Mouse (Mus musculus) neural tube, embryonic 13.5 days (tissue): ENCODE measurements around the gene Ptbp3. TPM values are rescaled to one million over a fixed set of nuclear protein-coding genes. Genes with fewer than 3 reads are reported as not detected.
"Not testable (repeated sequence)": the region's sequence is repeated elsewhere in the genome, so short reads cannot be mapped to it uniquely, and the experiment has no call there.

Experiments
- ATAC-seq: fragments of 200-750 bp; cut with Nextera tagmentation; 2 replicates; pipeline ENCODE4 v1.8.0; 2017; ENCODE audit warnings: low read depth, mild to moderate bottlenecking, moderate TSS enrichment, moderate library complexity
- H3K27ac ChIP-seq: fragments of 300-500 bp; sonication (generic); replicated peaks from 2 replicates; pipeline ENCODE4 v1.5.1; 2015; ENCODE audit warnings: moderate library complexity, mild to moderate bottlenecking, inconsistent platforms
- H3K27me3 ChIP-seq: fragments of 300-500 bp; sonication (generic); 2 replicates; pipeline ENCODE4 v1.6.1; 2015; ENCODE audit warnings: mild to moderate bottlenecking, inconsistent platforms
- H3K36me3 ChIP-seq: fragments of 300-500 bp; sonication (generic); 2 replicates; pipeline ENCODE4 v1.6.1; 2015; ENCODE audit warnings: mild to moderate bottlenecking, inconsistent platforms
- H3K4me1 ChIP-seq: fragments of 300-500 bp; sonication (generic); replicated peaks from 2 replicates; pipeline ENCODE4 v1.6.1; 2015; ENCODE audit warnings: inconsistent platforms
- H3K4me2 ChIP-seq: fragments of 300-500 bp; sonication (generic); 2 replicates; pipeline ENCODE4 v1.6.1; 2015; ENCODE audit warnings: inconsistent platforms, mild to moderate bottlenecking, moderate library complexity
- H3K4me3 ChIP-seq: fragments of 300-500 bp; sonication (generic); 2 replicates; pipeline ENCODE4 v1.5.1; 2015; ENCODE audit warnings: mild to moderate bottlenecking, inconsistent platforms
- H3K9ac ChIP-seq: fragments of 300-500 bp; sonication (generic); 2 replicates; pipeline ENCODE4 v1.6.1; 2015; ENCODE audit warnings: moderate library complexity, mild to moderate bottlenecking, inconsistent platforms
- H3K9me3 ChIP-seq: fragments of 300-500 bp; sonication (generic); 2 replicates; pipeline ENCODE4 v1.6.1; 2016; ENCODE audit warnings: inconsistent platforms
- WGBS: fragments of 180-500 bp; shearing (Covaris S2); methylation state at CpG from one replicate; pipeline ENCODE4 v1.1.7; 2015; 5-methylcytosine and 5-hydroxymethylcytosine counted together
- polyA plus RNA-seq: library from polyadenylated mRNA; unstranded; fragments of >200 nt; fragmentation: Nextera tagmentation; extraction: Ambion mirVana; gene quantifications from 2 replicates; pipeline ENCODE4 v1.2.1, GENCODE M21; 2015

Gene Ptbp3
- polyA plus RNA-seq, 1 experiment from 2014 or later: 25.0 TPM

DNA sequence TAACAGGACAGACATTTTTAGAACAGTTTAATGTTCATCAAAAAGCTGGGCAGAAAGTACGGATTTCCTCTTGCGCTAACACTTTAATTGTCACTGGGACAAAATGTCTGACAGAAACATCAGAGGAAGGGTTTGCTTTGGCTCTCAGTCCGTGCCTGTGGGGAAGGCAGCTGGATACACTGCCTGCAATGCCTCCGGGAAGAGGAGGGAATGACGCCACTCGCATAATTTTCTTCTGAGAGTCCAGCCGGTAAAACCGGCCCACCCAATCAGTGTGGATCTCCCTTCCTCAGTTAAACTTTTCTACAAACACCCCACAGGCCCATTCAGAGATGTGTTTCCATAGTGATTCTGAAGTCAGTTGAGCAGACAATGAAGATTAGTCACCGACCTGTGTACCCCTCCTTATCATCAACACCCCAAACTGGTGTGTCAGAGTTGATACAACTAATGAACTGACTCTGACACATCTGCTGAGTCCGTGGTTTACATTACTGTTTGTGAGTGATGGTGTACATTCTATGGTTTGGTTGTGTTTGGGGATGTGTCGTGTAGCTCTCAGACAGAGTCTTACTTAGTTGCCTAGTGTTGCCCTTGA, 23.5 kb upstream of the Ptbp3 start:
- Histone ChIP-seq H3K36me3 (no peaks in the 10 kb centered on the region), H3K9ac (no peak overlapping the region), H3K4me2 (no peak overlapping the region), H3K27me3 (no peaks in the 10 kb centered on the region), H3K4me1 (no peaks in the 10 kb centered on the region), H3K4me3 (no peak overlapping the region), H3K9me3 (no peaks in the 10 kb centered on the region), H3K27ac (no peak overlapping the region)
- 85% methylated on average over 11 of the region's 11 CpGs for WGBS
- ATAC-seq: no peak

DNA sequence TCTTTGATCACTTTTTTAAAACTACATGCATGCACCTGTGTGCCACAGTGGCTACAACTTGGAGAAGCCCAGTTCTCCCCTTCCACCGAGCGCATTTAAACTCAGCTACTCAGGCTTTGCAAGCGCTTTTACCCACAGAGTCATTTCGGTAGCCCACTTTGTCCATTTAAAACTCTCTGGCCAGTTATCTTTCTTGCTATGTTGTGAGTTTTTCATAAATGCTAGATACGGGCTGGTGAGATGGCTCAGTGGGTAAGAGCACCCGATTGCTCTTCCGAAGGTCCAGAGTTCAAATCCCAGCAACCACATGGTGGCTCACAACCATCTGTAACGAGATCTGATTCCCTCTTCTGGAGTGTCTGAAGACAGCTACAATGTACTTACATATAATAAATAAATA, 21.4 kb upstream of the Ptbp3 start:
- not testable (repeated sequence) for H3K9ac ChIP-seq, H3K27me3 ChIP-seq

DNA sequence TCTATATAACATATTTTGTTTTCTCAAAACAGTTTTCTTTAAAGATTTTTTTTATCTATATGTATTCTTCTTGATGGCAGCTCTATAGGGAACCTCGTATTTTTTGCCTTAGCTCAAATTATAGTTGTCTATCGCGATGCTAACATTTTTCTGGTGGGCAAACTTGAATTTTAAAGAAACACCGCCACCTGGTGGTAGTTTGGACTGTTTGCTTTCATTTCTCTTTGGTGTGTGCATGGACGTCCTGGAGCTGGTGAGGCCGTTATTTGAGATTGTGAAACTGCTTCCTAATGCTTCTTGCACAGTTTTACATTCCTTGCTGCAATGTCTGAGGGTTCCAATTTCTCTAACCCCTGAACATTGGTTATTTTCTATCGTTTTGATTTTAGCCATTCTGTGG, 20.4 kb upstream of the Ptbp3 start:
- 3% methylated on average over 7 of the region's 7 CpGs for WGBS
- peak; percentile 32; the same call in 1 of the 2 replicates for ATAC-seq
- Histone ChIP-seq H3K9me3 (no peaks in the 10 kb centered on the region), H3K4me2 (no peak overlapping the region), H3K27ac (no peak overlapping the region), H3K27me3 (no peaks in the 10 kb centered on the region), H3K36me3 (no peaks in the 10 kb centered on the region), H3K4me3 (no peak overlapping the region), H3K4me1 (no peaks in the 10 kb centered on the region), H3K9ac (no peak overlapping the region)

More for the DNA sequence above, 21.4 kb upstream of the Ptbp3 start:
- WGBS: 94% methylated on average over 8 of the region's 8 CpGs
- not testable (repeated sequence) for H3K9me3 ChIP-seq, ATAC-seq, H3K4me1 ChIP-seq, H3K27ac ChIP-seq, H3K4me3 ChIP-seq, H3K4me2 ChIP-seq, H3K36me3 ChIP-seq

DNA sequence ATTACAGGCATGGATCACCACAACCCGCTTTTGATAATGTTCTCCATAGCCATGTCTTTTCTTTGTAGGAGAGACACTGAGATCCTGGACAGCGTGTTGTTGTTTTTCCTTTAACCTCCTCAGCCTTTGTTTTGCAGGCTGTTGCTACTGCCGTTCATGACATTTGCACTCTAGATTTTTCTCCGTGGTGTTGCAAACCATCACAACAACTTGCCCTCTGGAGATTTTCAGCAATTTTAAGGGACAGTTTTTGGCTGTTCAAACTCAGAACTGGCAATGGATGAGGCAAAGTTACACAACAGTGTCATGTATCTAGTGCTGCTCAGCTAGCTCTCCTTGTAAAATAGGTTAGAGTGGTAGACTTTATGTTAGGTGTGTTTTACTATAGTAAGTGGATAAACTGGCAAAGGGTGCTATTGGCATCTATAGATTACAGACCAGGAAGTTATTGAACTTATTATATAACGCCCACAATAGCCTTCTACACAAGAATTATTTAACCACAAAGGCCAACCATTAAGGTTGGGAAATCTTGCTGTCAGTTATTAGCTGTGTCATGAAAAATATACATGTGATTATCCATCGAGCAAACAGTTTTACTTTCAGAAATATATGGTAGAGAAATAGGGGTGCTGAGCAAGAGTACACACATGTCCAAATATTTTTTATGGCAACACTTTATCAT, 18.6 kb upstream of the Ptbp3 start:
- H3K4me2 ChIP-seq: no peak overlapping the region
- no peak overlapping the region for H3K9ac ChIP-seq
- 87% methylated on average over 6 of the region's 6 CpGs for WGBS
- no peaks in the 10 kb centered on the region for H3K9me3 ChIP-seq
- no peaks in the 10 kb centered on the region for H3K36me3 ChIP-seq
- ATAC-seq: no peak
- H3K4me1 ChIP-seq: no peaks in the 10 kb centered on the region
- no peak overlapping the region for H3K27ac ChIP-seq
- no peaks in the 10 kb centered on the region for H3K27me3 ChIP-seq
- H3K4me3 ChIP-seq: no peak overlapping the region

DNA sequence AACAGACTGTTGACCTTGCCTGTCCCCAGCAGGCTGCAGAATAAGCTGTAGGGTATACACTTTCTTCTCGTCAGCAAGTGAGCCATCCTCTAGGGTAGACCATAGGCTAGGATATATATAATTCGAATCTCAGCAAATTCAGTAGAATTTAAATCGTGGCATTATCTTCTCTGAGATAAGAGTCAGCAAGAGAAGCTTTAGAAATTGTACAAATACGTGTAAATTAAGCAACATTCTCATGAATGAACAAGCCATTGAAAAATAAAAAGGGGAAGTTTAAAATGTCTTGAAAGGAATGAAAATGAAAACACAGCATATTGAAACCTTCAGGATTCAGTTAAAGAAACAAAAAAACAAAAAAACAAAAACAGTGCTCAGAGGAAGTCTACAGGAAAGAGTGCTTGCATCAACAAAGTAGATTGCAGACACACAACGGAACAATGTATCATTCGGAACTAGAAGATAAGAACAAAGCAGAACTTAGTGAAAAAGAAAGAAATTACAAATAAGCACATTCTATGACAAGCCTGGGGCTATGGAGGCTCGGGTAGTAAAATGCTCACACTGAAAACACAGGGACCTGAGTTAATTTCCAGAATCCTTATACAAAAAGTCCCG, 16.5 kb upstream of the Ptbp3 start:
- Histone ChIP-seq H3K27me3 (no peaks in the 10 kb centered on the region), H3K4me1 (no peaks in the 10 kb centered on the region), H3K9me3 (no peaks in the 10 kb centered on the region), H3K9ac (no peak overlapping the region), H3K4me2 (no peak overlapping the region), H3K4me3 (no peak overlapping the region), H3K36me3 (no peaks in the 10 kb centered on the region), H3K27ac (no peak overlapping the region)
- WGBS: 81% methylated on average over 8 of the region's 8 CpGs
- ATAC-seq: no peak

DNA sequence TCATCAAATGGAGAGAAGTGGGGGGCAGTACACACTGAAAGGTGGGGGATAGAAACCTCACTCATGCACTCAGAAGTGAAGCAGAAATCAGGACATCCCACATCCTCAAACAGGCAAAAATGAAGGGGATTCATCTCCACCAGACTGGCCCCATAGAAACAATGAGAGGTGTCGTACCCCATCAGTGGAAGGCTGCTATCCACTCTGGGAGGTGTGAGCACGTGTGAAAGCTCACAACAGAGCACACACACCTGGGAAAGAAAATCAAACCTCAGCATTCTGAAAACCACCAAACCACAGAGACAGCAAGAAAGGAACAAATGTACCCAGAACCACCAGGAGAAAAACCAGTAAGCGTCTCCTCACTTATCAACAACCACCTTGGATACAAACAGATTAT, 15.0 kb upstream of the Ptbp3 start:
- Histone ChIP-seq H3K9ac (no peak overlapping the region), H3K27ac (no peak overlapping the region), H3K36me3 (no peaks in the 10 kb centered on the region), H3K4me2 (no peak overlapping the region), H3K27me3 (no peaks in the 10 kb centered on the region), H3K9me3 (no peaks in the 10 kb centered on the region), H3K4me3 (no peak overlapping the region), H3K4me1 (no peaks in the 10 kb centered on the region)
- ATAC-seq: no peak
- 86% methylated on average over 3 of the region's 3 CpGs for WGBS

DNA sequence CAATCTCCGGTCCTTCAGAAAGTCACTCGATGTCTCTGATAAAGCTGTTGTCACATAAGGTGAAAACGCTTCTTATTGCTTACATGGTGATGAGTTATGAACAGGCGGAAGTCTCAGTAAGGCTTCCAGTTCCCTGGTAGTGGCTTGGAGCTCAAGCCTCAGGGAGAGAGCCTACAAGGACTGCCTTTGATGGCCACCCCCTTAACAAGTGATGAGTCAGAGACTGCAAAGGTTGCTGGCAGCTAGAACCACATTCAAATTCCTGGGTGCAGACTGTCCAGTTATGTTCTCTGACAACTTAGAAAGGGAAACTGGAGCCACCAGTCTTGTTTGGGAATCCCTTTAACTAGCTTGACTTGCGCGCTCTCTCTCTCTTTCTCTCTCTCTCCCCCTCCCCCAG, 11.0 kb upstream of the Ptbp3 start:
- H3K36me3 ChIP-seq: no peaks in the 10 kb centered on the region
- no peaks in the 10 kb centered on the region for H3K27me3 ChIP-seq
- no peak overlapping the region for H3K27ac ChIP-seq
- no peak overlapping the region for H3K9ac ChIP-seq
- no peak overlapping the region for H3K4me3 ChIP-seq
- no peaks in the 10 kb centered on the region for H3K9me3 ChIP-seq
- H3K4me2 ChIP-seq: no peak overlapping the region
- 94% methylated on average over 6 of the region's 6 CpGs for WGBS
- H3K4me1 ChIP-seq: no peaks in the 10 kb centered on the region
- ATAC-seq: no peak

DNA sequence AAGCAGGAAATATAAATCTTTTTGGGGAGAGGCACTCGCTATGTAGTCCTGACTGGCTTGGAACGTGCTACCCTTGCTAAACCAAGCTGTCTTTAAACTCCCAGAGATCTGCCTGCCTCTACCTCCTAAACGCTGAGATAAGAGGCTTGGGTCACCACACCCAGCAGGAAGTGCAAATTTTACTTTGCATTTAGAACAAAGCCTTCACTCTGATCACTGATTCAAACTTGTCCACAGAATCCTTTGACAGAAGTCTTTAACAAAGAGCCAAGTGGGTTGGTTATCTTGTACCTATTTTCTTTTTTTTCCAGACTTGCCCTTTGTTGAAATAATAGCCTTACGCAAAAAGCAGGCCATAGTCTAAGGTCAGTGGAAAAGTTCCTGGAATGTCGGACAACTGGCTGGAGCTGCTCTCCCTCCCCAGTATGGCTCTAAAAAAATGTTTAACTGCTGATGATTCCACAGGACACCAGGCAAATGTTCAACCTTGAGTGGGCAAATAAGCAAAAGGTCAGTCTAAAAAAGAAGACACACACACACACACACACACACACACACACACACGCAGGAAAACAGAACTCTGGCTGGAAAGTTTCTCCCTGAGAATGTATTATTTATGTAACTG, 9.0 kb upstream of the Ptbp3 start:
- no peak overlapping the region for H3K4me3 ChIP-seq
- no peak for ATAC-seq
- WGBS: 69% methylated on average over 6 of the region's 6 CpGs
- H3K27ac ChIP-seq: no peak overlapping the region
- no peaks in the 10 kb centered on the region for H3K36me3 ChIP-seq
- no peaks in the 10 kb centered on the region for H3K27me3 ChIP-seq
- H3K4me1 ChIP-seq: no peaks in the 10 kb centered on the region
- H3K9ac ChIP-seq: no peak overlapping the region
- H3K9me3 ChIP-seq: no peaks in the 10 kb centered on the region
- H3K4me2 ChIP-seq: no peak overlapping the region

DNA sequence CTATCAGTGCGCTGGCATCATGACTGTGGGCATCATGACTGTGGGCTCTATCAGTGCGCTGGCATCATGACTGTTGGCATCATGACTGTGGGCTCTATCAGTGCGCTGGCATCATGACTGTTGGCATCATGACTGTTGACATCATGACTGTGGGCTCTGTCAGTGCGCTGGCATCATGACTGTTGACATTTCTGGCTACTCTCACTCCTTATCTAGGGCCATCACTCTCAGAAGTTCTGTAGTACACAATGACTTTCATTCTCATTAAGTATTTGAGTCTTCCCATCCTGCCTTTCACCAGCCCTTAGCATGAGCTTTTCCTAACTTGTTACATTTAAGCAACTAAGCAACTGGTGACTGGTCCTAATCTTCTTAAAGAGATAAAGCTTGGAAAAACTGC, 8.2 kb upstream of the Ptbp3 start:
- 95% methylated on average over 4 of the region's 4 CpGs for WGBS

DNA sequence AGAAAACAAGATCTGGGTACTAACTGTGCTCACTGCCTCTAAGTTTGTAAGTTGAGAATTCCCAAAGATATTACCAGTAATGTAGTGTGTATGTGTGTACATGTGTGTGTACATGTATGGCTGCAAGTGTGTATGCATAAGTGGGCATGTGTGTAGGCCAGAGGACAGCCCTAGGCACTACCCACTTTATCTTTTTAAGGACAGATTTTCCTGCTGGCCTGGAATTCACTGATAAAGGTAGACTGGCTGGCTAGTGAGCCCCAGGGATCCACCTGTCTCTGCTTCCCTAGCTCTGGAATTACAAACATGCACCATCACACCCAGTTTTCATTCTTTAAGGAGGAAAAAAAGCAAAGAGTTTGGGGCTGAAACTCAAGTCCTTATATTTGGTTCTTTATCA, 6.0 kb upstream of the Ptbp3 start:
- Histone ChIP-seq H3K27me3 (no peaks in the 10 kb centered on the region), H3K36me3 (no peaks in the 10 kb centered on the region), H3K27ac (no peak overlapping the region), H3K9me3 (no peaks in the 10 kb centered on the region), H3K4me3 (no peak overlapping the region), H3K4me1 (no peaks in the 10 kb centered on the region), H3K9ac (no peak overlapping the region), H3K4me2 (no peak overlapping the region)
- ATAC-seq: no peak

More for the DNA sequence above, 8.2 kb upstream of the Ptbp3 start:
- ATAC-seq, H3K36me3 ChIP-seq, H3K27ac ChIP-seq, H3K4me3 ChIP-seq, H3K4me1 ChIP-seq, H3K4me2 ChIP-seq, H3K9me3 ChIP-seq, H3K9ac ChIP-seq, H3K27me3 ChIP-seq: not testable (repeated sequence)

DNA sequence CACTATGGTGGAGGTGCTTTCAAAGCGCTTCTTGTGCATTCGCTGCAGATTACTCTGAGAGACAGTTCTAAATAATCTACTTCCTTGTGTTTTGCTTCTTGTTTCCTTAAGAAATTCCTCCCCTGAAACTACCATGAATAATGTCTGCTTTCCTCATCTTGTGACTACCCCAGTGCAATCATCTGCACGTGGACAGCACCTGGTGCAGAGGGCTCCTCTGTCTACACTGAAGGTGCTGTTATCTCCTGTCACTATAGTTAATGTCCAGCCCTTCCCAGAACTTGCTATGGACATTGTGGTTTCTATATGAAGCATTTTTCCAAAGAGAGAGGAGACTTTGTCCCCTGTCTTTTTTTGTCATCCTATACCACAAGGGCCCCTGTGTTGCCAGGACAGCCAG, 4.4 kb upstream of the Ptbp3 start:
- ATAC-seq: no peak
- H3K4me3 ChIP-seq: no peak overlapping the region
- no peaks in the 10 kb centered on the region for H3K36me3 ChIP-seq
- 77% methylated on average over 3 of the region's 3 CpGs for WGBS
- H3K27me3 ChIP-seq: no peaks in the 10 kb centered on the region
- H3K9me3 ChIP-seq: no peaks in the 10 kb centered on the region
- no peak overlapping the region for H3K27ac ChIP-seq
- peaks cover 3% of the 10 kb centered on the region; the same call in 1 of the 2 replicates for H3K4me1 ChIP-seq
- H3K9ac ChIP-seq: no peak overlapping the region
- no peak overlapping the region for H3K4me2 ChIP-seq

DNA sequence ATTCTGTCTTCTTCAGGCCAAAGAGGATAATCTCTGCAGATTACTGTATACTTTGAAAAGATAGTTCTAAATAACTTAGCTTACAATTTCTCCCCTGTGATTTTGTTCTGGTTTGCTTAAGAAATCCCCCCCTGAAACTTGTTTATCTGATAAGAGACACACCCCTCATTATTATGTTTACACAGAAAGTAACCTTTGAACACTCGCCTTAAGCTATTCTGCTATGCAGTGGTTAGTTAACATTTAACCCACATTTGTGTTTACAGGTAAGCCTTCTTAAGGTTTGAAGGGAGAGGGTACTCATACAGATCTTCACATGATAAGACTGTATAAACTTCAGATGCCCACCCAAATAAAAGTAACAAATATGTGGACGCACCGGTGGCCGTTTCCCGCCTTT, 3.7 kb upstream of the Ptbp3 start:
- no peak for ATAC-seq
- H3K4me2 ChIP-seq: no peak overlapping the region
- no peaks in the 10 kb centered on the region for H3K27me3 ChIP-seq
- no peak overlapping the region for H3K4me3 ChIP-seq
- no peaks in the 10 kb centered on the region for H3K9me3 ChIP-seq
- H3K4me1 ChIP-seq: peaks cover 7% of the 10 kb centered on the region
- H3K36me3 ChIP-seq: no peaks in the 10 kb centered on the region
- H3K27ac ChIP-seq: no peak overlapping the region
- no peak overlapping the region for H3K9ac ChIP-seq
- 92% methylated on average over 5 of the region's 5 CpGs for WGBS
